Mouse (Mus musculus): ENCODE results near the gene Gm49322. TPM values are rescaled to one million over a fixed set of nuclear protein-coding genes. Genes with fewer than 3 reads are reported as not detected.
A peak's percentile ranks its signal among the peaks of the same experiment; 100 is the strongest.

The Gm49322 gene
- total RNA-seq, 1 experiment from 2014 or later = 0.60 TPM

- ATAC-seq (replicated peaks in 1 of 2; ENCODE audit: insufficient read depth in 1 of 2, low FRiP score in 2 of 2, low TSS enrichment in 1 of 2, low read depth in 1 of 2, poor library complexity in 2 of 2, severe bottlenecking in 2 of 2) = peak; percentile 60 to 70
Measured at GRCm38 (mm10) chr10:80577195-80578130, 28.4 kb upstream of the Gm49322 start, which contains the start of gene Klf16. Gene Klf16 (minus strand): TSS chr10:80577321.

DNA sequence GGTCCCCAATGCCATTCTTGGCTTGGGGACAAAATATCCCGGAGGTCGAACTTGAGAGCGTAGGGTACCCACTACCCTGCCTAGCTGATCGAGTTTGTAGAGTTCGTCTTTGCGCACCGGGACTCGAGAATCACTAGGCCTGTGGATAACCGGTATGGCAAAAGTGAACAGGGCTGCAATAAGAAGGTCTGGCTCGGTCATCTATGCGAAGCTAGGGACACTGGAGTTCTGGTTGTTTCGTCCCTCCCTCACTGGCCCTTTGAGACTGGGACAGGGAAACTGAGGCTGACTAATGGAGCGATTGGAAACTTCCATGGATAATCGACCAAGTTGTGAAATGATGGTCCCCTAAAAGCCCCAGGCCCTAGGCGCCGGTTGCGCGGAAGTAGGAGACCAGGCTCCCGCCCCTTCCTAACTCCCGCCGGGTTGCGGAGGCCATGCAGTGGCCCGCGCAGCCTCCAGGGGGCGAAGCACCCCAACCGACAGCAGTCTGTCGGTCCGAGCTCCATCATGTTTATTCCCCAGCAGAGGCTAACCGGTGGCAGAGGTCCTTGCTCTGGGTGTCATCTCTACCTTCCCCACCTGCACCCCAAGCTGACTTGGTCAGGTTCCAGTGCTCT is 27.6 kb upstream of the Gm49322 start:
- ATAC-seq (replicated peaks in 1 of 2; ENCODE audit: insufficient read depth in 1 of 2, low FRiP score in 2 of 2, low TSS enrichment in 1 of 2, low read depth in 1 of 2, poor library complexity in 2 of 2, severe bottlenecking in 2 of 2) = peak; percentile 65 to 75

DNA sequence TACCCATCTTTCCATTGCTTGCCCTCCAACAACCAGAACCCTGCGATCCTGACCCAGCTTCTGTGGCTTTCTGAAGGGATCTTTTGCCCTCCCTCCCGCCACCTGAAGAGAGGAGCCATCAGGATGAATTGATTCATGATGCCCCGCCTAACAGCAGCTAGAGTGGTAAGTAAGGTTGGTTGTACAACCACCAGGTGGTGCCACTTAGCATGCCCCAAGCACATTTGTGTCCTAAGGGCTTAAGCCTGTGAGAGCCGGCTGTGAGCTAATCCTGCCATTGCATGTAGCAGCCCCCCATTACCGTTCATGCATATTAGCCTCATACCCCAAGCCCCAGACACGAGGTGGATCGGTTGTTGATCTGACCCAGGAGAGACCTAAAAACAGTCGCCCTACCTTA is 26.9 kb upstream of the Gm49322 start:
- peak; percentile 26 to 57; a peak in 3 of 4 replicates for ATAC-seq (replicated peaks in 1 of 2; ENCODE audit: insufficient read depth in 1 of 2, low FRiP score in 2 of 2, low TSS enrichment in 1 of 2, low read depth in 1 of 2, poor library complexity in 2 of 2, severe bottlenecking in 2 of 2)

GRCm38 (mm10) chr10:80583047-80583446 is 22.8 kb upstream of the Gm49322 start:
- no peak for ATAC-seq (replicated peaks in 1 of 2; ENCODE audit: insufficient read depth in 1 of 2, low FRiP score in 2 of 2, low TSS enrichment in 1 of 2, low read depth in 1 of 2, poor library complexity in 2 of 2, severe bottlenecking in 2 of 2)

DNA sequence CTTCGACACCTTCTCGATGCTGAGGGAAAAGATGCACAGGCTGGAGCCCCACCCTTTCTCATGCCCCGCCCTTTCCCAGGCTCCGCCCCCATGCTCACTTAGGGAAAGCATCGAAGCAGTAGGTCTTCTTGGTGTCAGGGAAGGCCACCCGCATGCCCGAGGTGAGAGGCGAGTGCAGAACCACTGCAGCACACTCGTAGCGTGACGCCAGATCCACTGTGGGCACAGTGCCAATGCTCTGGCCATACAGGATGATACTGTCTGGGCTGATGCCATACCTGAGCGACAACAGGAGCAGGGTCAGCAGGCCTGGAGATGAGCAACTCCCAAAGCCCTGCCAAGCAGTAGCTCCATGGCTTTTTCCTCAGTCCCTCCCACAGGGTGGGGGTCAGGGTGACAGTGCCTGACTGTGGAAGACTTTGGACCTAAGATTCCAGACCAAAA is 21.8 kb upstream of the Gm49322 start:
- no peak for ATAC-seq (replicated peaks in 1 of 2; ENCODE audit: insufficient read depth in 1 of 2, low FRiP score in 2 of 2, low TSS enrichment in 1 of 2, low read depth in 1 of 2, poor library complexity in 2 of 2, severe bottlenecking in 2 of 2)

DNA sequence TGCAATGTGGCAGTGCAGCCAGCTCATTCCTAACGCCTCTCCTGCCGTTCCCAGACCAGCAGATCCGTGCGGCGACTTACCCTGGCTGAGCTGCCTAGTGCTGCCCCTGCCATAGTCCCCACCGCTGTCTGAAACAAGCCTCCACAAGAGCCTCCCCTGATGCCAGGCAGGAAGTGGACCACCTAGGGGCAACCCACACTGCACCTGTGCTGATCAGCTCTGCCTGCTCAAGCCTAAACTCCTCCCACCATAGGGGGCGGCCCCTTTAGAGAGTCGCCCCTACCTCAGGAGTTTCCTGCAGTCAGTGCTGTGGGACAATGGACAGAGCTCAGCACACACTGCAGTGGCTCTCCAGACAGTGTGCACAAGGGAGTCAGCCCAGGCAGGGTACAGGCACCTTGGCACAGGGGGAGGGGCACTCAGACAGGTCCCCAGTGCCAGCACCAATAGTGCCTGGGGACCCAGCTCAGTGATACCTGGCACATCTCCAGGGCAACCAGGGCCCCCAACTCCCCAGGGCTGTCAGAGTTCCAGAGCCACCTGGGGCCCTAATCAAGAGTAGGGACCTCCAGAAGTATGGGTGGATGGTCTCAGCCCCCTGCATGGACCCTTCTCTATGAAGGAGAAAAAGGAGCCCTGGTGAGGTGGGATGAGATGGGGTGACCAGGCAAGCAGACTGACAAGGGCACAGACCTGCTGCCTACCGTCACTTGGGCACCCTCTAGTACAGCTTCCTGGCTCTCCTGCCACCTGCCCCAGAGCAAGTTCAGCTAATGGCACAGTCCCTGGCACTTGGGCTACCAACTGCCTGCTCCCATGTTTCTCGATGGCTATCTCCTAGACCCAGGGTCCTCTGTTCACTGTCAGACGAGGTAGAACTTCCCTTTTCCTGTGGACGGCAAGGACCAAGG is 20.9 kb upstream of the Gm49322 start:
- ATAC-seq (replicated peaks in 1 of 2; ENCODE audit: insufficient read depth in 1 of 2, low FRiP score in 2 of 2, low TSS enrichment in 1 of 2, low read depth in 1 of 2, poor library complexity in 2 of 2, severe bottlenecking in 2 of 2) = no peak

DNA sequence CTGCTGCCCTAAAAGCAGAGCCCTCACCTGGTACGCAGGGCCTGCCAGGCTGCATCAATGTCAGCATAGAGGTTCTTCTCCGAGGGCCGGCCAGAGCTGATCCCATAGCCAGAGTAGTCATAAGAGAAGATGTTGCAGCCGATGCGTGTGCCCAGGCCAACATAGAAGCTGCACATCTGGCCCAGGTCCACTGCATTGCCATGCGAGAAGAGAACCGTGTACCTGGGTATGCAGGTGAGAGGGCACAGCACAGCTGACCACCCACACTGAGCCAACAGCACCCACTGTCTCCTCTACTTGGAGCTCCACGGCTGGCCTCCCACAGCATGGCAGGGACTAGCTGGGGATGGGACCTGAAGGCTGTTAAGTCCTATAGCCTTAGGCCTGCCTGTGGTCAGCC is 20.2 kb upstream of the Gm49322 start:
- no peak for ATAC-seq (replicated peaks in 1 of 2; ENCODE audit: insufficient read depth in 1 of 2, low FRiP score in 2 of 2, low TSS enrichment in 1 of 2, low read depth in 1 of 2, poor library complexity in 2 of 2, severe bottlenecking in 2 of 2)

DNA sequence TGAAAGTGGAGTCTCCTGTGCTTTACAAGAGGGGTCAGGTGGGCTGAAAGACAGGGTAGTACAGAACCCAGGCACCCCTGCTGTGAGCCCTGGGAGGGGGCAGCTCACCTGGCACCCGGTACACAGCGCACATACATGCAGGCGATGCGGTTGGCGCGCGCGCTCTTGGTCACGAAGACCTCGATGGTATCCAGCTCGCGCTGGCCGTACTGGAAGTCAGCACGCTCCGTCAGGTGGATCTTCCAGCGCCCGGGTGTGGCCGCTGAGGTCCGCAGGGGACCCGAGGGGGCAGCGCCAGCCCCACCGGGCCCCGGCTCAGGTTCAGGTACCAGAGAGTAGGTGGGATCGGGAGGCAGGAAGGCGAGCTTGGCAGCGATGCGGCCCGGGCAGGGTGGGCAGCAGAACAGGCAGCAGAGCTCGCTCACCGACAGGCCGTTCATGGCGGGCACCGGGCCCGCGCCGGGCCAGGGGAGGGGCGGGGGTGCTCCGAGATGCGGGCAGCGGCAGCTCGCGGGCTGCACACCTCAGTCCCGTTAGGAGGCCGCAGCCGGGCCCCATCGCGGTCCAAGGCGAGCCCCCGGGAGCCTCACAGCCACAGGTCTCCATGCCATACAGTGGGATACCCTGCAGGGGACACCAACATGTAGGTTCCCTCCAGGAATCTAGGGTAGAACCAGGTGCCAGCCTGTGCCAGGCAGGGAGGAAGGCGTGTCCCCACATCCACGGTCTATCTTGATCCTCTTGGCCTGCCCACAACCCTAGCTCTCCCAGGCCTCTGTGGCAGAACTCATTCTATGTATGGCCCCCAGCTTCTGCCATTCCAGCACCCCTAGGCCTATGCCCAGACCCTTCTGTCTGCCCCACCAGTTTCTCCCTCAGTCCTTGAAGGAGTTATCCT is 19.2 kb upstream of the Gm49322 start:
- ATAC-seq (replicated peaks in 1 of 2; ENCODE audit: insufficient read depth in 1 of 2, low FRiP score in 2 of 2, low TSS enrichment in 1 of 2, low read depth in 1 of 2, poor library complexity in 2 of 2, severe bottlenecking in 2 of 2) = no peak

GRCm38 (mm10) chr10:80587305-80587657 is 18.5 kb upstream of the Gm49322 start:
- no peak for ATAC-seq (replicated peaks in 1 of 2; ENCODE audit: insufficient read depth in 1 of 2, low FRiP score in 2 of 2, low TSS enrichment in 1 of 2, low read depth in 1 of 2, poor library complexity in 2 of 2, severe bottlenecking in 2 of 2)

- ATAC-seq (replicated peaks in 1 of 2; ENCODE audit: insufficient read depth in 1 of 2, low FRiP score in 2 of 2, low TSS enrichment in 1 of 2, low read depth in 1 of 2, poor library complexity in 2 of 2, severe bottlenecking in 2 of 2) = no peak
Measured at GRCm38 (mm10) chr10:80589127-80589878, 16.5 kb upstream of the Gm49322 start.

GRCm38 (mm10) chr10:80589879-80590854 is 15.7 kb upstream of the Gm49322 start, which contains the start of gene Abhd17a:
Gene Abhd17a (minus strand): TSS chr10:80590341.
- ATAC-seq (replicated peaks in 1 of 2; ENCODE audit: insufficient read depth in 1 of 2, low FRiP score in 2 of 2, low TSS enrichment in 1 of 2, low read depth in 1 of 2, poor library complexity in 2 of 2, severe bottlenecking in 2 of 2) = peak; percentile 95 to 96

GRCm38 (mm10) chr10:80596318-80596717 is 9.5 kb upstream of the Gm49322 start:
- no peak for ATAC-seq (replicated peaks in 1 of 2; ENCODE audit: insufficient read depth in 1 of 2, low FRiP score in 2 of 2, low TSS enrichment in 1 of 2, low read depth in 1 of 2, poor library complexity in 2 of 2, severe bottlenecking in 2 of 2)

DNA sequence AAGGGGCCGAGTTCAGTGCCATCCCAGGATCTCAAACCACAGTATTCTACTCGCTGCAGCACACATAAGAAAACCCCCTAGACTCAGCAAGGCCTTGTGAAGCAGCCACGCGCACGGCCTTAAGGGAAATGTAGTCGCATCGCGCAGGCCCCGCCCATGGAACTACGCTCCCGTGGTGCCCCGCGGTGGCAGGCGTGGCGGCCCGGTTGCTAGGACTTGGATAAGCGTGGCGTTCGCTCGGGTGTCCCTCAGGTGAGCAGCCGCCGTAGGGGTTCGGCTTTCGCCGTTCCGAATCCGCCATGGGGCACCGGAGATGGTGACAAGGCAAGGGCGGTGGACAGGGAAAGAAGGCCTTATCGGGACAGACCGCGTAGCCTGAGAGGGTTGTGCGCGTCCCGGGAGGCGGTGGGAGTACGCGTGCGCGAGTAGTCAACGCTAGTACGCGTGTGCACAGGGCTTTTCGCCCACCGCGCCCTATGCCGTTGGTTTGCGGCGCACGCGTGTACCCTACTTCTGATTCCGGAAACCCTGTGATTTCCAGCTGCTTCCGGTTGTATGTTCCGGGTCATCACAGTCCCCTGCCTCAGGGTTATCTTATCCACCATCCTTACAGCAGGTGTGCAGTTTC is 3.0 kb upstream of the Gm49322 start, which contains the start of the genes Scamp4 and Adat3:
Gene Scamp4 (plus strand): TSS at position 175 of the 628 bp plus-strand sequence.
Gene Adat3 (plus strand): TSS at position 183 of the 628 bp plus-strand sequence.
- ATAC-seq (replicated peaks in 1 of 2; ENCODE audit: insufficient read depth in 1 of 2, low FRiP score in 2 of 2, low TSS enrichment in 1 of 2, low read depth in 1 of 2, poor library complexity in 2 of 2, severe bottlenecking in 2 of 2) = peak; percentile 90 to 91

DNA sequence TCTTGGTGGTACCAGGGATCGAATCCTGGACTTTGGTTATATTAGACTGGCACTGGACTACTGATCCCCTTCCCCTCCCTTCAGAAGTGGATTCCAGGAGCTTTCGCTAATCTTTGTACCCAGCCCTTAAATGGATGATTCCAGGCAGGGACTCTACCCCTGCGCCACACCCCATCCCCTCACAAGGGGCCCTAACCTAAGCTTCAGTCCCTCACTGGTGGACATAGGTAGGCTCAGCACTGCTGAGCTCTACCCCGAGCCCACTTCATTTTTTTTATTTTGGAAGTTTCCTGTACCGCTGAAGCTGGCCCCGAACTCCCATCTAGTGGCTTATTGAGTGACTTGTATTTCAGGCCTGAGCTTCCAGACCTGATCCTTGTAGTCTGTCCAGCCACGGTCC is 2.5 kb upstream of the Gm49322 start:
- ATAC-seq (replicated peaks in 1 of 2; ENCODE audit: insufficient read depth in 1 of 2, low FRiP score in 2 of 2, low TSS enrichment in 1 of 2, low read depth in 1 of 2, poor library complexity in 2 of 2, severe bottlenecking in 2 of 2) = no peak

Data from hematopoietic stem cell, adult 5-6 weeks (primary cell).